Mouse (Mus musculus) forebrain, embryonic 15.5 days (tissue): Measurements from ENCODE around the gene Gm14406. TPM values are rescaled to one million over a fixed set of nuclear protein-coding genes. Genes with fewer than 3 reads are reported as not detected.

ENCODE experiments used
- polyA plus RNA-seq: library from polyadenylated mRNA; unstranded; fragments of >200 nt; fragmentation: Nextera tagmentation; extraction: Ambion mirVana; gene quantifications from 2 replicates; pipeline ENCODE4 v1.2.1, GENCODE M21; 2015

Gene Gm14406
- polyA plus RNA-seq, 1 experiment from 2014 or later, result not detected

Other genes with a start within 250 kb of the Gm14406 start
- 7.6 and 8.4 TPM in 2 replicates for gene Gm14418, start 179.9 kb downstream of the Gm14406 start, polyA plus RNA-seq
- 6.1 and 6.4 TPM in 2 replicates for gene Zfp970, start 113.5 kb downstream of the Gm14406 start, polyA plus RNA-seq
- 2.4 and 2.9 TPM in 2 replicates for gene Gm14403, start 80.0 kb downstream of the Gm14406 start, polyA plus RNA-seq
- gene Gm14322, start 181.1 kb upstream of the Gm14406 start, polyA plus RNA-seq, result 7.8 and 9.1 TPM in 2 replicates